Mouse (Mus musculus) cerebral cortex, adult 2 months (tissue): Measurements from ENCODE around the gene Mepe.

ENCODE experiments used
- WGBS: fragments of 180-500 bp; shearing (Covaris S2); methylation state at CpG from one replicate; pipeline ENCODE4 v1.1.7; 2018; 5-methylcytosine and 5-hydroxymethylcytosine counted together

Mepe gene

GRCm38 (mm10) chr5:104325029-104325428 is at the start of gene Mepe:
TSS of gene Mepe (plus strand) at chr5:104325329.
- WGBS: 91% methylated on average over 6 of the region's 6 CpGs

- 67% methylated on average over 6 of the region's 6 CpGs for WGBS
Measured at GRCm38 (mm10) chr5:104294201-104294600, 30.9 kb upstream of the Mepe start.

- 45% methylated on average over 6 of the region's 6 CpGs for WGBS
Measured at GRCm38 (mm10) chr5:104298994-104299393, 26.1 kb upstream of the Mepe start, which contains the start of gene Ibsp. TSS of gene Ibsp (plus strand) at chr5:104299171.

- 61% methylated on average over 1 of the region's 1 CpGs for WGBS
Measured at GRCm38 (mm10) chr5:104314073-104314472, 11.1 kb upstream of the Mepe start.

- WGBS: 71% methylated on average over 4 of the region's 4 CpGs
Measured at GRCm38 (mm10) chr5:104326884-104327283, 1.8 kb downstream of the Mepe start.

GRCm38 (mm10) chr5:104327389-104327788 is 2.3 kb downstream of the Mepe start:
- WGBS: 48% methylated on average over 8 of the region's 8 CpGs

GRCm38 (mm10) chr5:104328317-104328850 is 3.3 kb downstream of the Mepe start:
- WGBS: 76% methylated on average over 4 of the region's 4 CpGs

GRCm38 (mm10) chr5:104329381-104329780 is 4.3 kb downstream of the Mepe start:
- 41% methylated on average over 5 of the region's 5 CpGs for WGBS

- WGBS: 66% methylated on average over 5 of the region's 5 CpGs
Measured at GRCm38 (mm10) chr5:104330088-104330487, 5.0 kb downstream of the Mepe start.

- WGBS: 58% methylated on average over 3 of the region's 3 CpGs
Measured at GRCm38 (mm10) chr5:104332296-104332695, 7.2 kb downstream of the Mepe start.

- WGBS: 18% methylated on average over 7 of the region's 7 CpGs
Measured at GRCm38 (mm10) chr5:104333231-104333640, 8.1 kb downstream of the Mepe start.

- 74% methylated on average over 6 of the region's 6 CpGs for WGBS
Measured at GRCm38 (mm10) chr5:104333643-104334042, 8.5 kb downstream of the Mepe start.

GRCm38 (mm10) chr5:104334516-104334915 is 9.4 kb downstream of the Mepe start:
- 84% methylated on average over 14 of the region's 14 CpGs for WGBS

GRCm38 (mm10) chr5:104335962-104336361 is 10.8 kb downstream of the Mepe start:
- WGBS: 89% methylated on average over 5 of the region's 5 CpGs

- 80% methylated on average over 4 of the region's 4 CpGs for WGBS
Measured at GRCm38 (mm10) chr5:104337491-104337890, 12.4 kb downstream of the Mepe start.

- WGBS: 54% methylated on average over 5 of the region's 5 CpGs
Measured at GRCm38 (mm10) chr5:104339009-104339408, 13.9 kb downstream of the Mepe start.

- 14% methylated on average over 14 of the region's 14 CpGs for WGBS
Measured at GRCm38 (mm10) chr5:104339706-104340512, 14.8 kb downstream of the Mepe start.

- 82% methylated on average over 4 of the region's 4 CpGs for WGBS
Measured at GRCm38 (mm10) chr5:104340513-104340829, 15.3 kb downstream of the Mepe start.

- WGBS: 35% methylated on average over 6 of the region's 6 CpGs
Measured at GRCm38 (mm10) chr5:104342881-104343280, 17.8 kb downstream of the Mepe start.

- 63% methylated on average over 9 of the region's 9 CpGs for WGBS
Measured at GRCm38 (mm10) chr5:104344526-104345240, 19.6 kb downstream of the Mepe start.

GRCm38 (mm10) chr5:104345241-104345630 is 20.1 kb downstream of the Mepe start:
- 75% methylated on average over 6 of the region's 6 CpGs for WGBS

- 35% methylated on average over 1 of the region's 1 CpGs for WGBS
Measured at GRCm38 (mm10) chr5:104351041-104351440, 25.9 kb downstream of the Mepe start.

- 50% methylated on average over 5 of the region's 5 CpGs for WGBS
Measured at GRCm38 (mm10) chr5:104351874-104352273, 26.7 kb downstream of the Mepe start.
